Mouse (Mus musculus) left cerebral cortex, postnatal 4 days (tissue): Measurements from ENCODE around the gene Cdc14a. TPM values are rescaled to one million over a fixed set of nuclear protein-coding genes. Genes with fewer than 3 reads are reported as not detected.
A peak's percentile ranks its signal among the peaks of the same experiment; 100 is the strongest.

Source experiments
- DNase-seq: peaks from one replicate; pipeline ENCODE4 v3.0.0-alpha.2; 2022
- intact Hi-C: fragments of 180-260 bp; cut with DNase I; formaldehyde crosslinking; loops from one replicate; pipeline ENCODE4 v1.15.1; 2025
- total RNA-seq, 2 experiments: library from RNA; stranded (reverse); gene quantifications; 2 replicates each; pipeline ENCODE4 v1.2.3; 2021

The Cdc14a gene
- total RNA-seq, 2 experiments from 2014 or later, result 3.6 to 4.9 TPM

DNA sequence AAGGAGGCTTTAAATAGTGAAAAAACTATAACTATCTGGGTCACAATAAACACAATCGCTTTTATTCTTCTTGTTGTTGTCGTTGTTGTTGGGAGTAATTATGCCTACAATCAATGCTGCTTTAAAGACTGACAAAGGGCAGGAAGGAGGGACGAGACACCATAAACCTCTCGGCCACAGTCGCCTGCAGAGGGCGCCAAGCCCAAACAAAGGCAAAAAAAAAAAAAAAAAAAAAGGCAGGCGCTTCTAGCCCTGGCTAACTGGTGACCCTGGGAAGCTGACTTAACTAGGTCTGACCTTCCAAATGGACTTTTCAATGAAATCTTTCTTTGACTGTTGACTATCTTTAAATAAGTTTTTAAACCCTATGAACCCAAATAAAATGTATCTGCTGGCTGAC, 90.6 kb downstream of the Cdc14a start:
- DNase-seq, result peak; percentile 46
- intact Hi-C loops, result loop anchor here (5.0 to 10.0 kb wide), 3 partner anchors 159 to 412 kb away; no protein-coding TSS in a partner anchor

DNA sequence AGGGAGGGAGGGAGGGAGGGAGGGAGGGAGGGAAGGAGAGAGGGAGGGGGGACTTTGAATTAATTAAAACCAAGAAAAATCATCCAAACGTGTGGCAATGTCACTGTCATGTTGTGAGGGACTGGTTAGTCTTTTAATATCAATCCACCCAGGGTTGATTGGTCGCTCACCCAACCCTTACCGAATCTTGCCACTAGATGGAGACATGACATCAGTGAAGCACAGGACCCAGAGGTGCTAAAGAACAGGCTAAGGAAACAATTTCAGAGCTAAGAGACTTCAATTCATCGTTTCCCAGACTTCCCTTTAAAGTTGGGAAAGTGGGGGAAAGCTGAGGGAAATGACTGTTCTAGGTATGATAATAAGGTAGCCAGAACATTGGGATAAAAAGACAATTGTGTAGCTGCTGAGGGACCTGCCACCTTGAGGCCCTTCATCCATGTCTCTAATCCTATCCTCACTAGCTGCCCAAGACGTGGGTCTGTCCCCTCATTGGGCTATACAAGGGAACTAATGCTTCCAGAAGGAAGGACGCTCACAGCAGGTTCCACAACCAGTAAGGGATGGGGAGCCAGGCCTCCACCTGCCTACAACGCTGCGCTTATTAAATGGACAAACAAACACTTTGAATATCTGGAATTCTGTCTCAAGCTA, 91.9 kb downstream of the Cdc14a start:
- DNase-seq, result peak; percentile 50
- intact Hi-C loops, result loop anchor here (5.0 to 10.0 kb wide), 3 partner anchors 160 to 413 kb away; no protein-coding TSS in a partner anchor

GRCm38 (mm10) chr3:116329976-116330375, 93.9 kb downstream of the Cdc14a start:
- peak; percentile 33 for DNase-seq
- intact Hi-C loops, result loop anchor here (5.0 to 10.0 kb wide), 3 partner anchors 162 to 415 kb away; no protein-coding TSS in a partner anchor

GRCm38 (mm10) chr3:116329023-116329762, 94.6 kb downstream of the Cdc14a start:
- no peak for DNase-seq
- intact Hi-C loops, result no loop called here

- intact Hi-C loops, result loop anchor here (2.0 kb wide), 1 partner anchor 291 kb away; no protein-coding TSS in a partner anchor
- no peak for DNase-seq
These were observed 96.2 kb downstream of the Cdc14a start for GRCm38 (mm10) chr3:116327616-116328004.

DNA sequence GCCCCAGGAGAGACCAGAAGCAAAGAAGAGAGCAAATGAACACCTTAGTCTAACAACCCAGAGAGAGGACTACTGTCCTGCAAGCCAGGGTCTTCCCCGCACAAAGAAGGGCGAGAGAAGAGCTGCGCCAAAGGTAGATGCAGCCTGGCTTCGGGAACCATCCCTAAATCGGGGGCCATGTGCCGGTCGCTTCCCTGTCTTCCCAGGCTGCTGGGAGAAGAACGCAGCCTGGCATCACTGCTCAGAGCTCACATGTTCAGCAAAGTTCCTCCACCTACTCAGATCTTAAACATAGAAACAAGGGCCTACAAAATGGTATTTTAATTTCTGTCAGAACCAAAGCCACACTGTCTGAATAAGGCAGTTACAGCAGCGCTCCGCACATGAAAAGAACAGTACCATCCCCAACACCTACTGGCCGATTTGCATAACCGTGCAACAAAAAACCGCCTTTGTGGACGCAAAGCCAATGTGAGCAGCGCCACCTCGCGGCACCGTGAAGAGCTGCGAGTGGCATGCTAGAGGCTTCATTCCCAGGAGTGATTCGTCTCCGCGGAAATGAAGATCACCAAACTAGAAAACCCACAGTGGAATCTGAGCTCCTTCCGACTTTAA, 96.7 kb downstream of the Cdc14a start:
- DNase-seq, result peak; percentile 88
- intact Hi-C loops, result loop anchor here (2.0 kb wide), 1 partner anchor 290 kb away; no protein-coding TSS in a partner anchor

DNA sequence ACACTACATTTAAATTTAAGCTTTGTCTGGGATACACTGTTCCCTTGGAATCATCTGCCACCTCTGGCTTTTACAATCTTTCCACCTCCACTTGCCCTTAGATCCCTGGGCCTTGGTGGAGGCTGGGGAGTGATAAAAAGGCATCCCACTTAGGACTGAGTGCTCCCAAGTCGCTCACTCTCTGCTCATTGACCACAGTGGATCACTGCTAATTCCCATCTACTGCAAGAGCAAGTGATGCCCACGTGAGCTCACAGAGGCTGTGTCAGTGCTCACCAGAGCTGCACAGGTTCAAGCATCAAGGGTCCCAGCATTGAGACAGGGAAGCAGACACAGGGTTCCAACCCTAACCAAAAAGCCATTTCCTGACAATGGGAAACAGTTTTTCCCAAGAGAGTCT, 98.3 kb downstream of the Cdc14a start:
- no peak for DNase-seq
- intact Hi-C loops, result no loop called here

DNA sequence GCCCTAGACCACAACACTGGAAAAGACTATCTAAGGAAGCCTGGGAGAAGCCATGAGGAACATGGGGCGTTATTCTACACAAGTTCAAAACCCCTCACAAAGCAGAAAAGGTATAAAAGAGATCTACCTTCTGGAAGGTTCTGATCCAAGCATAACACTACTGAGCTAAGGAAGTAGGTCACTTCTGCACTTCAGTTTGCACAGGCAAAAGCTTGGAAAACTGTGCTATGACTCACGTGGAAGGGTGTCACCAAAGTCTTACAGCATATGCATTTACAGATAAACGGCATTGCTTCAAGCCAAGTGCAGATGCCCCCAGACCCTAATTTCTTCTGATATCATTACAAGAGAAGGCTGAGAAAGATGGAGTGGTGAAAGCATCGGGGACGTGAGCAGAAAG, 104.1 kb downstream of the Cdc14a start:
- DNase-seq, result no peak
- intact Hi-C loops, result loop anchor here (5.0 kb wide), 1 partner anchor 57 kb away; no protein-coding TSS in a partner anchor

GRCm38 (mm10) chr3:116311838-116312237, 112.0 kb downstream of the Cdc14a start:
- DNase-seq, result no peak
- intact Hi-C loops, result no loop called here

- intact Hi-C loops, result no loop called here
- DNase-seq, result no peak
These were observed 112.7 kb downstream of the Cdc14a start for GRCm38 (mm10) chr3:116311173-116311572.

GRCm38 (mm10) chr3:116310672-116311071, 113.2 kb downstream of the Cdc14a start:
- intact Hi-C loops, result no loop called here
- no peak for DNase-seq

- intact Hi-C loops, result no loop called here
These were observed 113.8 kb downstream of the Cdc14a start for GRCm38 (mm10) chr3:116310033-116310432.

GRCm38 (mm10) chr3:116304800-116305753, 118.8 kb downstream of the Cdc14a start:
- DNase-seq, result no peak
- intact Hi-C loops, result no loop called here

More at GRCm38 (mm10) chr3:116310033-116310432, 113.8 kb downstream of the Cdc14a start:
- DNase-seq, result no peak

GRCm38 (mm10) chr3:116302581-116302980, 121.3 kb downstream of the Cdc14a start:
- intact Hi-C loops, result no loop called here
- no peak for DNase-seq

DNA sequence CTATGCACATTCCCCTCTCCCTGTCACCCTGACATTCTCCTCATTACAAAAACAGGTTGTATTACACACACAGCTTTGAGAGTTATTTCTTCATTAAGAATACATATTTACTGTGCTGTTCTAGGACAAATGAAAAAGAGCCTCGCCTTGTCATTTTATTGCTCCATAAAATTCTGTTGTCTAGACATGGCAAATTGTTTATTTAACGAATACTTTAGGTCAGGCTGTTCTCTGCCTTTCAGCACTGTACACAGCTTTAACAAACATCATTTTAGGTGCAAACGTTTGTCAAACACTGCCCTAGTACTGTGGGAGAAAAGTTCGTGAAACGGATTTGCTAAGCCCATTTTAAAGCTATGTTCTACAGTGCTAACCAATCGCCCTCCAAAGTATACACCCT, 122.1 kb downstream of the Cdc14a start:
- intact Hi-C loops, result no loop called here

DNA sequence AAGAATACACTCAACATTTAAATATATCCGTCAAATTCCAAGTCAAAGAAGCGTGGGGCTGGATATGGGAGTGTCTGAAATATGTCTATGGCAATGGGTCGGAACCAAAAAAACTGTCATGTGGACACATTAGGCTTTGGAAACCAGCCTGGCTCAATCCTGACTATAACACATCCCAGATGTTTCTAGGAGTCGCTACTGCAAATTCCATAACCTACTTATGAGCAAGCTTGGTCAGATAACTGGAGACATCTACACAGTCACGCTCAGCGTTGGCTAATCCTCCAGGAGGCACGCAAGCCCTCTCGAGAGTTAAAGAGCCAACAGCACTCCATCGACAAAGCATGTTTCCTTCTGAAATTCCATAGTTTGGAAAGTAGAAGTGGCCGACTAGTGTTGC, 125.1 kb downstream of the Cdc14a start:
- no peak for DNase-seq
- intact Hi-C loops, result no loop called here

More for the DNA sequence above, 122.1 kb downstream of the Cdc14a start:
- DNase-seq, result no peak

DNA sequence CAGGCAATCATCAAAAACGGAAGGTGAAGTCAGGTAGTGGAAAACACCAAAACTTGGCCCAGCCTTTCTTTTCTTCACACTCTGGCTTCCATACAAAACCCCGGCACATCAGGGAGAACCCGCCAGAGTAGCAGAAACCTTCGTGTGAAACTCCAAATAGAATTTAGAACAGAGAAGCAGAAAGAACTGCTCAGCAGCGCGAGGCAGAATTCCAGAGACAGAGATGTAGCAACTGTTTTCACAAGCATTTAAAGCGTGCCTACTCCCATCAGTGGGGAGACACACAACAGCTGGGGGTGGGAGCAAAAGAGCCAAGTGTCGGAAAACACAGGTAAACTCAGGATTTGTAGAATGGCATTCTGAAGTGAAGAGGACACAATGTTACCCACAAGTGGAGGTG, 125.8 kb downstream of the Cdc14a start:
- DNase-seq, result no peak
- intact Hi-C loops, result no loop called here

DNA sequence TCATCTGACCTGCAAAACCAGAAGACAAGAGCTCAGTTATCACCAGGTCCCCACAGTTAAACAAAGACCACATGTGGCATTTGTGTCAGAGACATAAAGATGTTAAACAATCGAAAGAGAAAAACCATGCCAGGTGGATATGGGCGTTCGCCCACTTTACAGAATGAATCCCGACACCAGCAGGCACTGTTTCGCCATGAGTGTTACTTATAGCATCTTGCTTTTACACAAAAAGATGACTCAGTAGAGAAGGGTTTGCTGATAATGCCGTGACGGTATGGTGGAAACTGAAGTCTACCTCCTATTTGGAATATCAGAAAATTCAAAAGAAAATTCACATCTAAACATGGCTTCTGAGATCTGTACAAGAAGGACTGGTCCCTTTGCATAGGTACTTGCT, 126.7 kb downstream of the Cdc14a start:
- intact Hi-C loops, result no loop called here
- no peak for DNase-seq

- no peak for DNase-seq
- intact Hi-C loops, result no loop called here
These were observed 133.6 kb downstream of the Cdc14a start for GRCm38 (mm10) chr3:116290041-116290815.
